Mouse (Mus musculus) kidney, postnatal 0 days (tissue): ENCODE data around the gene Ttc28. TPM values are rescaled to one million over a fixed set of nuclear protein-coding genes. Genes with fewer than 3 reads are reported as not detected.

Experiments
- ATAC-seq: fragments of 200-750 bp; cut with Nextera tagmentation; replicated peaks from 2 replicates; pipeline ENCODE4 v1.8.0; 2017; ENCODE audit warnings: low read depth, moderate number of reproducible peaks, moderate TSS enrichment, moderate library complexity; ENCODE audit not compliant: low FRiP score
- DNase-seq: peaks from one replicate; pipeline ENCODE4 v3.0.0-alpha.2; 2016; ENCODE audit warnings: low spot score
- H3K27ac ChIP-seq: fragments of 300-500 bp; sonication (generic); 2 replicates; pipeline ENCODE4 v1.5.1; 2014; ENCODE audit warnings: mild to moderate bottlenecking
- H3K27me3 ChIP-seq: fragments of 300-500 bp; sonication (generic); 2 replicates; pipeline ENCODE4 v1.6.1; 2014; ENCODE audit warnings: low read length, mixed read lengths; ENCODE audit not compliant: insufficient read depth
- H3K36me3 ChIP-seq: fragments of 300-500 bp; sonication (generic); 2 replicates; pipeline ENCODE4 v1.6.1; 2014; ENCODE audit warnings: low read length, mixed read lengths; ENCODE audit not compliant: insufficient read depth
- H3K4me1 ChIP-seq: fragments of 300-500 bp; sonication (generic); replicated peaks from 2 replicates; pipeline ENCODE4 v1.6.1; 2014; ENCODE audit warnings: antibody characterized with exemption, low read length, mixed read lengths; ENCODE audit not compliant: insufficient read depth
- H3K4me2 ChIP-seq: fragments of 300-500 bp; sonication (generic); 2 replicates; pipeline ENCODE4 v1.6.1; 2014; ENCODE audit warnings: mild to moderate bottlenecking, low read length, moderate library complexity, mixed read lengths
- H3K4me3 ChIP-seq: fragments of 300-500 bp; sonication (generic); replicated peaks from 2 replicates; pipeline ENCODE4 v1.5.1; 2014; ENCODE audit warnings: low read depth, low read length
- H3K9ac ChIP-seq: fragments of 300-500 bp; sonication (generic); 2 replicates; pipeline ENCODE4 v1.6.1; 2014; ENCODE audit warnings: low read depth, low read length
- H3K9me3 ChIP-seq: fragments of 300-500 bp; sonication (generic); replicated peaks from 2 replicates; pipeline ENCODE4 v1.6.1; 2016; ENCODE audit warnings: low read length, inconsistent platforms, mixed read lengths
- CTCF ChIP-seq: IDR thresholded peaks from 2 replicates; pipeline ENCODE4 v1.5.1; 2016; ENCODE audit warnings: antibody characterized with exemption, low read depth, mild to moderate bottlenecking, moderate library complexity
- WGBS: fragments of 180-500 bp; shearing (Covaris S2); extraction: QIAGEN DNeasy Blood & Tissue Kit; methylation state at CpG from one replicate; pipeline ENCODE4 v1.1.7; 2014; 5-methylcytosine and 5-hydroxymethylcytosine counted together
- polyA plus RNA-seq: library from polyadenylated mRNA; unstranded; fragments of >200 nt; fragmentation: Nextera tagmentation; extraction: Ambion mirVana; gene quantifications from 2 replicates; pipeline ENCODE4 v1.2.1, GENCODE M21; 2015

Ttc28 gene
- polyA plus RNA-seq, 1 experiment from 2014 or later, result 8.1 TPM

GRCm38 (mm10) chr5:111024621-111025020, 145.0 kb downstream of the Ttc28 start:
- no peak for DNase-seq
- no peaks in the 10 kb centered on the region for H3K9me3 ChIP-seq
- ATAC-seq, result no peak

GRCm38 (mm10) chr5:111025476-111025875, 145.9 kb downstream of the Ttc28 start:
- H3K9ac ChIP-seq, result no peak overlapping the region
- no peak overlapping the region for H3K4me2 ChIP-seq
- no peaks in the 10 kb centered on the region for H3K9me3 ChIP-seq
- H3K4me1 ChIP-seq, result 0 out of 2 replicates have a peak, but pooled peaks cover 19% of the 10 kb centered on the region
- ATAC-seq (no peak), DNase-seq (no peak)
- no peak overlapping the region for H3K27ac ChIP-seq
- no peaks in the 10 kb centered on the region for H3K27me3 ChIP-seq
- TF ChIP-seq CTCF, result no peak
- H3K36me3 ChIP-seq, result no peaks in the 10 kb centered on the region
- 50% methylated on average over 14 of the region's 14 CpGs for WGBS
- no peak overlapping the region for H3K4me3 ChIP-seq

More at GRCm38 (mm10) chr5:111024621-111025020, 145.0 kb downstream of the Ttc28 start:
- Histone ChIP-seq H3K36me3 (no peaks in the 10 kb centered on the region), H3K27ac (no peak overlapping the region), H3K4me3 (no peak overlapping the region), H3K9ac (no peak overlapping the region), H3K27me3 (no peaks in the 10 kb centered on the region), H3K4me2 (no peak overlapping the region), H3K4me1 (0 out of 2 replicates have a peak, but pooled peaks cover 19% of the 10 kb centered on the region)
- TF ChIP-seq CTCF, result no peak
- WGBS, result 82% methylated on average over 13 of the region's 13 CpGs

GRCm38 (mm10) chr5:111026209-111026608, 146.6 kb downstream of the Ttc28 start:
- WGBS, result 50% methylated on average over 8 of the region's 8 CpGs
- Histone ChIP-seq H3K9me3 (no peaks in the 10 kb centered on the region), H3K27ac (no peak overlapping the region), H3K27me3 (no peaks in the 10 kb centered on the region), H3K36me3 (no peaks in the 10 kb centered on the region), H3K4me1 (0 out of 2 replicates have a peak, but pooled peaks cover 19% of the 10 kb centered on the region), H3K4me3 (no peak overlapping the region), H3K4me2 (no peak overlapping the region), H3K9ac (no peak overlapping the region)
- TF ChIP-seq CTCF, result no peak
- DNase-seq (no peak), ATAC-seq (no peak)

- 43% methylated on average over 4 of the region's 4 CpGs for WGBS
- Histone ChIP-seq H3K27ac (no peak overlapping the region), H3K27me3 (no peaks in the 10 kb centered on the region), H3K9me3 (no peaks in the 10 kb centered on the region), H3K4me3 (no peak overlapping the region), H3K9ac (no peak overlapping the region), H3K4me1 (0 out of 2 replicates have a peak, but pooled peaks cover 19% of the 10 kb centered on the region), H3K4me2 (no peak overlapping the region), H3K36me3 (no peaks in the 10 kb centered on the region)
- no peak for ATAC-seq
- DNase-seq, result no peak
- TF ChIP-seq CTCF, result no peak
Measured at GRCm38 (mm10) chr5:111028340-111028739, 148.7 kb downstream of the Ttc28 start.

GRCm38 (mm10) chr5:111028952-111029351, 149.3 kb downstream of the Ttc28 start:
- Histone ChIP-seq H3K27ac (no peak overlapping the region), H3K9me3 (no peaks in the 10 kb centered on the region), H3K27me3 (no peaks in the 10 kb centered on the region), H3K4me1 (0 out of 2 replicates have a peak, but pooled peaks cover 19% of the 10 kb centered on the region), H3K4me3 (no peak overlapping the region), H3K4me2 (no peak overlapping the region), H3K36me3 (no peaks in the 10 kb centered on the region), H3K9ac (no peak overlapping the region)
- no peak for TF ChIP-seq CTCF
- ATAC-seq (no peak), DNase-seq (no peak)
- 74% methylated on average over 9 of the region's 9 CpGs for WGBS

- Histone ChIP-seq H3K9ac (no peak overlapping the region), H3K4me3 (no peak overlapping the region), H3K9me3 (no peaks in the 10 kb centered on the region), H3K4me1 (peaks cover 10% of the 10 kb centered on the region; the same call in 1 of the 2 replicates), H3K4me2 (no peak overlapping the region), H3K27me3 (no peaks in the 10 kb centered on the region), H3K27ac (no peak overlapping the region), H3K36me3 (0 out of 2 replicates have a peak, but pooled peaks cover 3% of the 10 kb centered on the region)
- ATAC-seq, result no peak
- WGBS, result 63% methylated on average over 10 of the region's 10 CpGs
- DNase-seq, result no peak
- no peak for TF ChIP-seq CTCF
Measured at GRCm38 (mm10) chr5:111032687-111033295, 153.2 kb downstream of the Ttc28 start.
